Mouse (Mus musculus) stomach, postnatal 0 days (tissue): ENCODE results near the gene Rundc1.

Experiments
- CTCF ChIP-seq: IDR thresholded peaks from 2 replicates; pipeline ENCODE4 v1.5.1; 2016; ENCODE audit warnings: antibody characterized with exemption, low read depth, mild to moderate bottlenecking, moderate library complexity
- EP300 ChIP-seq: optimal IDR thresholded peaks from 2 replicates; pipeline ENCODE3; 2016; ENCODE audit warnings: antibody characterized with exemption

DNA sequence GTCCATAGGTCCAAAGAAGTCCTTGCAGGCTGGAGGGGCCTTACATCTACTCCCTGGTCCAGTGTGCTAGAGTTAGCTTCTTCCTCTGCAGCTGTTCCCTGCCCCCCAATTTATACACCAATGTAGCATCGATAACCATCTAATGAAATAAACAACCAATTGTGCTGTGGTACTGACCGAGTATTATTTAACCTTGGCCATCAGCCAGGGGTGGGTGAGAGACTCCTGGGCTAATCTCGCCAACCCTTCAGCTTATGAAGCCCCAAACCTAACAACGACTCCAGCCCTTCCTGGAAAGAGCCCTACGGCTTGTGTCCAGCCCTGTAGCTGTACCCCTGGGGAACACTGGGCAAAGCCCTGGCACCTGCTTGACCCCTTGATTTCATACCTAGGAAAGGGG is 49.4 kb downstream of the Rundc1 start:
- TF ChIP-seq CTCF (no peak), EP300 (no peak)
